Mouse (Mus musculus): ENCODE results near the gene Als2cl.

Als2cl gene

DNA sequence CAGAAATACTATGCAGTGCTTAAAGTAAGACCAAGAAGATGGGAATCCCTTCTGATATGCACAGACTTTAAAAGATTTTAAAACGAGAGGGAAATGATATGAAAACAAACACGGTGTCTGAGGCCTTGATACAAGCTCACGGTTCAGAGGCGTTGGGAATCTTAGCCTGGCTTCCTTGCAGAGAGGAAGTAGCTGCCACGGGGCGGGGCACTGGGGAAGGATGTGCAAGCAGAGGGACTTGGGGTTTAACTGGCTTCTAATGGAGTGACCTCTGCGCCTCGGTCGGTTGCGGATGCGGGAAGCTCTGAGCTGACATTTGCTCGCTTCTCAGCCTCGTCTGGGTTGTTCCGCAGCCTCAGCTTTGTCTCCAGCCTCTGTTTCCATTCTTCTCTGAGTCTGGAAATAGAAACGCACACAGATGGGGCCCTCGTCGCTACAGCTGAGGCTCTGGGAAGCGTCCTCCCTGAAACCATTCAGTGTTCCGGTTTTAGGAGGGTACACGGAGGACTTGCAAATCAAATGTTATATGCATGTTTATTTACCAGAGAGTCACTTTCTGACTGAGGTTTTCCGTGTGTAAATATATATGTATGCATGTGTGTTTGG is 35.1 kb downstream of the Als2cl start:
- in situ Hi-C loops (cut with MboI, MseI), result loop anchor here in 1 of 2 experiments (25.0 kb wide), 1 partner anchor 1852 kb away; the partner anchor contains the start of genes Atrip and Trex1

DNA sequence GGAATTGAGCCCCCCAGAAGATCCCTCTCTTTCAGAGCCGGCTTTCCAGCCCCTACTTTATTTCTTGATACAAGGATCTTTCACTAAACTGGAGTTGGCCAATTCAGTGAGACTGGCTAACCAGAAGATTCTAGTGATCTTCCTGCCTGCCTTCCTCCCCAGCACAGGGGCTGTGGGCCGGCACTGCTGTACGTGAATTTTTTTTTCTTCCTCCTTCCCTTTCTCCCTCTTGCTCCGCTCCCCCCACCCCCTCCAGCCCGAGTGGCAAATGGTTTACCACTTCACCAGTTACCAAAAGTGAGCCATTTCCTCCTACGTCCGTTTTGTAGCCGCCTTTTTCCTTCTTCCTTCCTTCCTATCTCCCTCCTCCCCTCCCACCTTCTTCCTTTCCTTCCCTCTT is 35.8 kb downstream of the Als2cl start:
- in situ Hi-C loops (cut with MboI, MseI), result loop anchor here in 1 of 2 experiments (25.0 kb wide), 1 partner anchor 1853 kb away; the partner anchor contains the start of genes Atrip and Trex1

DNA sequence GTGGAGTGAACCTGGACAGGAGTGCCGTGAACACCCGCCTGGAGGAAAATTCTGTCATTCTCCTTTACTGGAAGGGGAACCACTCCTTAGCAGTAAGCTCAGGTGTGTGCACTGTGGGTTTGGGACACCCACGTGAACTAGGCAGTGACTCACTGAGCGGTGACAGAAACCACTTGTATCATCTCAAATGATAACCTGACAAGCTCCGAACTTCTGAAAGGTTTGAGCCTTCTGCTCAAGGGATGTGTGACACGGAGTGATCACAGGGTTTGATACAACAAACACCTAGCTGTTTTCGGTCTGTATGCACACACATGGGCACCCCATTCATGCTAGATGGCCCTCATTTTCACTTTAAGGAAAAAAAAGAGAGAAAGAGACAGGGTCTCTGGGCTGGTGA is 37.1 kb downstream of the Als2cl start, which contains the start of gene Fam240a:
Fam240a (minus strand) TSS at position 76 of the 400 bp plus-strand sequence.
- in situ Hi-C loops (cut with MboI, MseI), result loop anchor here in 1 of 2 experiments (25.0 kb wide), 1 partner anchor 1854 kb away; the partner anchor contains the start of genes Atrip and Trex1

DNA sequence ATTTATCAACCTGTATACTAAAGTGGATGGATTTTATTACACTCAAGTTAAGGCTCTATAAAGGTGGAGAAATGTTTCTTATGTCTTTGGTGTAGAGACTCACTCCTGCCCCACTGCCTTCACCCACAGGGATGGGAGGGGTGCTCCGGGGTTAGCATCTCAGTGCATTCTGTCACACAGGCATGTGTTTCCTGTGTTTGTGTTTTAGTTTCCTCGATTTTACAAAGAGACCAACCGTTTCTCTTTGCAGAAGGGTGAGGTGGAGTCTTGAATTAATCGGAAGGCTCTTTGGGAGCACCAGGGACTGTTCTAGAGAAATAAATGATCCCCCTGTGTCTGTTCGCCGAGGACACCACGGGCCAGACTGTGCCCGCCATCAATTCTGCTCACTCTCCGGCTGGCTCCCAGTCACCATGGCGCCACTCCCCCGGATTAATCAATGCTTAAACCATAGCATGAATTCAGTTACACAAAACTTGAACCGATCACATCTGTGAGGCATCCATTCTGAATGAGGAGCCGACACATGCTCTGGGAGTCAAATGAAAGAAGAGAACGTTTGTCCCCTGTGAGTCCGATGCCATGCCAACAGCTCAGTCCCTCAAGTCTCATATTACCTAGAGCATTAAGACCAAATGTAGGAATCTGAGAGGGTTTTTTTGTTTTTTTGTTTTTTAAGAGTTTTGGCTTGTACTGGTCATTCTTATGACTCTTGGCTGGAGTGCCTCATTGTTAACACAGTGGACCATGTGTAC is 41.2 kb downstream of the Als2cl start:
- in situ Hi-C loops (cut with MboI, MseI), result loop anchor here in 1 of 2 experiments (25.0 kb wide), 1 partner anchor 1859 kb away; the partner anchor contains the start of genes Atrip and Trex1

DNA sequence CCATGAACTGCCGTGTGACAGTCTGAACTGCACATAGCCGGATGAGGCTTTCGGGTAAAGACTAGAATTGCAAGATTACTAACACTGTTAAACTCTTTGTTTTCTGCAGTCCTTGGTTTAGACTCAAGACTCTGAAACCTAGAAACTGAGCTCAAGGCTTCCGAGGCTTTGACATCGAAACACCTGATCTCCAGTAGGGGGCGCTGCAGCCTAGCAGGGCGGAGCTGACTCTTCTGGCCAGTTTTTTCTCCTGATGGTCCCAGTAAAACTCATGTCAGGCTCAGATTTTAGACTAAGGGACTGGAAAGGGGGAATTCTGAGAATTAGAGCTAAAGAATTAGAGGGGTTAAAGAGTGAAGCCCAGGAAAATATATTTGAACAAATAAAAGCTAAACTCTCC is 43.1 kb downstream of the Als2cl start:
- in situ Hi-C loops (cut with MboI, MseI), result loop anchor here in 1 of 2 experiments (25.0 kb wide), 1 partner anchor 1860 kb away; the partner anchor contains the start of genes Atrip and Trex1

DNA sequence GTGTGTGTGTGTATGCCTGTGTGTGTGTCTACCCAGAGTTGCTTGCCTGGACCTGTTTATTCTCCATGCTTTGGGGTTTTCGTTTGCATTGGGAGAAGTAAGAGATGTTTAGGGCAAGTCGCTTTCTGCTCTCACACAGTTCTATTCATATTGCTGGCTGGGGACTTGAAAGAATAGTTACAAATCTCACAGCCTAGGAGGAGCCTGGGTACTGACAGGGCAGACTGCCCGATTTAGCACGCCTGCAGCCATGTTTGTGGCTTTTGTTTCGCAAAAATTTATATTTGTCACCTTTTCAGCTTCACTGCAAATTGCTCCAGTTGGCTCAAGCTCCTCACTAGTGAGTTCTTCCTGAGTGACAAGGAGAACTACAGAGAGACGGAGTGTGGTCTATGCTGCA is 51.9 kb downstream of the Als2cl start:
- in situ Hi-C loops (cut with MboI, MseI), result no loop called here

DNA sequence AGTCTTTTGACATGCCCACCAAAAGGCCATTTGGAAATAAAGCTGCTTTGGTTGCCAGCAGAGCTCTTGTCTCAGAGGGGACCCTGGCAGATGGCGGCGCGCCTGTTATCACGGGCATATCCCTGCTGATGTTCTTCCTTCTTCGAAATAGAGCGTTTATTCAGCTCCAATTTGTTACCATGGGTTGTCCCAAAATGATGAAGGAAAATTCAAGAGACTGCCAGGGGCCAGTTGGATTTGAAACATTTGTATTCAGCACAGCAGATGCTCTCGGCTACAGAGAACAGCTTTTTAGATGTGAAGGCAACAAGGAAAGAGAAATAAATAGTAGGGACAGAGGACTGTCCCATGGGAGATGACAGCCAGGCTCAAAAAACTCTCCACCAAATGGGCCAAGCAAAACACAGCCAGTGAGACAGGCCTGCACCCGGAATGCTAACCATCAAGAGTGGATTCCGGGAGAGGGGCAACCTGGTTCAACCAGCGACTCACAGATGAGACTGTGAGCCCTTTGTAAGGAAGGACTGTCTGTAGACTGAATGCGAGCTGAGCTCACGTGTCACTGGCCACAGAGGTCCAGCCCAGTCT is 54.3 kb downstream of the Als2cl start:
- in situ Hi-C loops (cut with MboI, MseI), result no loop called here

DNA sequence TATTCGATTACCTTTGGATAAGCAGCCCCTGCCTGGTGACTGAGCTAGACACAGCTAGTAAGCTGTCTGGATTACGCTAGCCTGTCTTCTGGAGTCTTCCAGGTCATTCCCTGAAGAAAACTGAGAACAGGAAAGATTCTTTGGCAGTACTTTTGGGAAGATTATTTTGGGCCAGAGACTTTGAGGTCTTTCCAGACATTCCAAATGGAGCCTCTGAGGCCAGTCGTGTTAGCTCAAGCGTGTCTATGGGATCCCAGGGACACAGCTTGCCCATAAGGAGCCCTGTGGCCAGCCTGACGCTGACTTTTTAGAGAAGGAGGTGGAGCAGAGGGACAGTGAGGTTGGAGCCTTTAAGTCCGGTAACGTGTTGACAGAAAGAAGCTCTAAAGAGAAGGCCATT is 56.3 kb downstream of the Als2cl start:
- in situ Hi-C loops (cut with MboI, MseI), result no loop called here

DNA sequence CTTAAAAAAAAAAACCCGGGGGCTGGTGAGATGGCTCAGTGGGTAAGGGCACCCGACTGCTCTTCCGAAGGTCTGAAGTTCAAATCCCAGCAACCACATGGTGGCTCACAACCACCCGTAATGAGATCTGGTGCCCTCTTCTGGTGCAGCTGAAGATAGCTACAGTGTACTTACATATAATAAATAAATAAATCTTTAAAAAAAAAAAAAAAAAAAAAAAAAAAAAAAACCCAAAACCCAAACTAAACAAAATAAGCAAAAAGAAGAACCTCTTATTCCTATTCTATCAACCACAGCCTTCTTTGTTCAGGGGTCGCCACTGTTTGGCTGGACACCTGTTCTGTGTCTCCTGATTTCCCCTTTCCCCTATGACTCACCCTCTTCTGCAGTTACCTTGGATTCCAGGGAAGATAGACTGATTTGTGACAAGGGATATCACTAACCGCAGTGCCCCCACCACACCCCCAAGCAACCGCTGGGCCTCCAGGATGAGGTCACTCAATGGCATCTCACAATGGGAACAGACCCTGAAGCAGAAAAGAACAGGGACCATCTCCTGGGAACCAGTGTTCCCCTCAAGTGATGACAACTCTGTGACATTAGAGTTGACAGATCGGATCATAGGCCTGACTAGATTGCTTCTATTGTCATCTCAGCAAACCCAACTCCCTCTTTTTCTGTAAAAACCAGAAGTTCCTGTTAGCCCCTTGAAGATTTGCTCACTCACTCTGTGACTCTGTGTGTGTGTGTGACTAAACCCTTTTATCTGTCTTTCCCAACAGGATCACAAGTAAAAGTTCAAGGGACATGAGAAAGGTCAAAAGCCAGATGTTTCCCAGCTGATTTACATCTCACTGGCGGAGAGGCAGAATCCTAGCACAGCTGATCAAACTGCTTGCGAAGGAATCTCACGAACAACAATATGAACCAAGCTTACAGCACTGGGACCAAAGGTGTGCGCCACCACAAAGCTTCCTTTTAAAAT is 58.1 kb downstream of the Als2cl start:
- in situ Hi-C loops (cut with MboI, MseI), result no loop called here

DNA sequence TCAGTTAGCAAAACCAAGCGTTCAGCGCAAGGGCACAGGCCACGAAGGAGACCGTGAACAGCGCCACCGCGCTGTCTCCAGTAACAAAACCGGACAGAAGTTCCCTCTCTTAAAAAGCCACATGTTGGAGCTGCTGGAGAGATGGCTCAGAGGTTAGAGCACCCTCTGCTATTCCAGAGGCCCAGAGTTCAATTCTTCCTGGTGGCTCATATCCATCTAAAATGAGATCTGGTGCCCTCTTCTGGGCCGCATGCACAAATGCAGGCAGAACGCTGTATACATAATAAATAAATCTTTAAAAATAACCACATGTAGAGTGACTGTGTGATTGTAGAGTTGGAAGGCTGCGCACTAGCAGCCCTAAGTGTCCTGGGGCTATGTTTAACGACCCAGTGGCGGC is 64.6 kb downstream of the Als2cl start:
- in situ Hi-C loops (cut with MboI, MseI), result no loop called here

DNA sequence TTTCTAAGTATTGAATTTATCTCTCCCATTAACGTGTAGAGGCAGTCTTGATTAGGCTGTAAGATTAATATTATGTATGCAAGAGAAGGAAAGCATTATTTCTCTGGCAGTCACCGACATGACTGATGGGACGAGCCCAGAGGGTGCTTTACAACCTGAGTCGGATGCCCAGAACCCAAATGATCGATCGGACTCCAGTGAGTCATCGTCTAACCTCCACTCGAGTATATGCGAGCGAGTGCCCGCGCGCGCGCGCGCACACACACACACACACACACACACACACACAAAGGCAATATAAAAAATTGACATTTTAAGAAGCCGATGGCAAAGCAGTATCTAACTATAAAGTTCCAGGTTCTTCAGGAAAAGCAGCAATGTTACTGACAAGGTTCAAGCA is 65.7 kb downstream of the Als2cl start:
- in situ Hi-C loops (cut with MboI, MseI), result no loop called here

DNA sequence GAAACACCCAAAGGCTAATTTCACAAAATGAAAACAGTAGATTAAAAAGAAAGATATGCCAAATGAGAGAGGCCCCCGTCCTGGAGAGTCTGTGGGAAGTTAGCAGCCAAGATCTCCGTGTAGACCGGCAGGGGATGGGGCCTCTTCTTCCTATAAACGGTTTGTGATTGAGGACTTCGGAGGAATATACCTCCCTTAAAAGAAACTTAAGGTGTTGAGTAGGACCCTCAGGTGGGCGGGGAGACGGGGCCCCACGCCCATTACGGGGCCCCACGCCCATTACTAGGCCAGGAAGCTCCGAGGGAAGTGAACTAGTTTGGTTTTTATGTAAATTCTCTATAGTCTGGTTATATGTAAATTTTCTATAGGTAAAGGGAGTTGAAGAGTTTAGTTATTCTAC is 66.3 kb downstream of the Als2cl start, which contains the start of gene Tdgf1:
Tdgf1 (minus strand) TSS at position 233 of the 400 bp plus-strand sequence.
- in situ Hi-C loops (cut with MboI, MseI), result no loop called here

DNA sequence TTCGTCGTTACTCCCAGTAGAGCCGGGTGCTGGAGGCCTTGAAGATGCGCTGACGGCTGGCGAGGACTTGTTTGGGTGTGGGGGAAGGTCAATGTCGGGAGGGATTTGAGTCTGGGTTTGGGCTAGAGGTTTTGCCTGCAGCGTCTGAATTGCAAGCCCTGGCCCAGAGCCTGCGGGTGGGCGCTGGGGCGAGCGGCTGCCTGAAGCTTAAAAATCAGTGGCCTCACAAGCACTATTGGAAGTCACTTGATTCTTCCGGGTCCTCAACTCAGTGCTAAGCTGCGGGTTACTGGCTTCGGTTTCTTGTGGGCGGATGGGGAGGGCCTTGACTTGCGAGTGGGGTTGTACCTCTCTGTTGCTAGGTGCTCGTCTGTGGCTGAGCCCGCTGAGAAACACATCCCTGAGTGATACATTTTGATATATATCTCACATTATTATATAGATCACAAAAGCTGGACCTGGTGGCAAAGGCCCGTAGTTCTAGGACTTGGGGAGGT is 66.9 kb downstream of the Als2cl start:
- in situ Hi-C loops (cut with MboI, MseI), result no loop called here

DNA sequence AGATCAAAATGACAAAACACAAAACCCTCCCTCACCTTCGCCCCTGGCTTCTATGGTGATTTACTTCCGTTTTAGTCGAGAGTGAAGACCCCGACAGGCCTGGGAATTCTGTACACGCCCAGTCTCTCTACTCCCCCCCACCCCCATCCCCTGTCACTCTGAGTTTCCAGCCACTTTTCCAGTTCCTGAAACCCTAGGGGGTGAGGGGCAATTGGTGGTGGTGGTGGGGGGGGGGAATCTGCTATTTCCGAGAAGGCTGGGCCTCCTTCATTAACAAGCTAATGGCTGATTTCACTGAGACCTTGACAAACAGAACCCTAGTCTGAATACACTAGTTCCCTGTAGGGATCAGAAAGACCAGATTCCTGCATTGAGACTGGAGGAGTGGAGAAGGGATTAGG is 67.6 kb downstream of the Als2cl start:
- in situ Hi-C loops (cut with MboI, MseI), result no loop called here

DNA sequence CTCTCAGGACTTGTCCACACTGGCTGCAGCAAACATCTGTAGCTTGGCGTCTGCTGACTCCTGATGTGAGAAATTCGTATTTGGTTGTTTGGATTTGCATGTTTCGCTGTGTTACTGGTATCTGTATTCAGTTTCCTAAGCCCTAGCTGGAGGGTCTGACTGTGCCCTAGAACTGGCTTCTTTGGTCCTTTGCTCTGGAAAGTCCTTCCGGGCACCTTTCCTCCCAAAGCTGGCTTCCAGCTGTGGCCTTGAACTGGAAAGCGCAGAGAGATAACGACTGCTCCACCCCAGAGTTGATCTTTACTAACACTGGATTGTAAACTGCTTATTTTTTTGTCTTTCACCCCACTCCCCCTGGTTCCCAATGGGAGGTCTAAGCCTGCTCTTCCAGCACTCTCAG is 68.2 kb downstream of the Als2cl start:
- in situ Hi-C loops (cut with MboI, MseI), result no loop called here

DNA sequence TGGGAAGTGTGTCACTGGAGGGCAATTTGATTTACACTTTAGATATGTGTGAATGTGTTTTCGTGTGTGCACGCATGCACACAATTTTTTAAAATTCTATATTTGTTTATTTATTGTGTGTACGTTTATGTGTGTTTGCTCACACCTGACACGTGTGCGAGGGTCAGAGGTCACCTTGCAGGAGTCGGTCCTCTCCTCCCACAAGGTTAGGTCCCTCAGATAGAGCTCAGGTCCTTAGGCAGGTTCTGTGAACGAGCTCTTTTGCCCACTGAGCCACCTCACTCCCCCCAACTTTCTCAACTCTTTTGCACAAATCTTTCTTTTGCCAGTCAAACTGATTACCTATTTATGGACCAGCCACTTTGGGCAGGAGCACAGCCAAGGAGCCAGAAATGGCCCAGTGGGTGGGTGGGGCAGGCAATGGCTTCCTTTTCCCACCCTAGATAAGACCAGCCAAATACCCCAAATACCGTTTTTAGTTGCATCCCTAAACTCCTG is 69.2 kb downstream of the Als2cl start:
- in situ Hi-C loops (cut with MboI, MseI), result no loop called here

DNA sequence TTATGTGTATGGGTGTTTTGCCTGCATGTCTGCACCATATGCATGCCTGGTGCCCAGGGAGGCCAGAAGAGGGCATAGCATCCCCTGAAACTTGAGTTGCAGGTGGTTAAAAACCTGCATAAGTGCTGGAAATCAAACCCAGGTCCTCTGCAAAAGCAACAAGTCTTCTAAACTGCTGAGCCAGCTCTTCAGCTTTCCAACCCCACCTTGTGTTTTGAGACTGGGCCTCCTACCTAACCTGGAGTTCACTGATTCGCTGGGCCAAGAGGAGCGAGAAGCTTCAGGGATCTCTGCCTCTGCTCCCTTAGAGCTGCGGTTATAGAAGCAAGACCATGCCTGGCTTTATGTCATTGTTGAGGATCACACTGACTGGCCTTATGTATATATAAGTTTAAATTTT is 70.4 kb downstream of the Als2cl start:
- in situ Hi-C loops (cut with MboI, MseI), result no loop called here
